Mouse (Mus musculus) bone marrow, adult 2 months (tissue): ENCODE results near the gene Zcchc17.

Experiments
- CTCF ChIP-seq: fragments of 200-500 bp; IDR thresholded peaks from 2 replicates; pipeline ENCODE4 v1.5.1; 2011; ENCODE audit warnings: low read length, control low read depth; ENCODE audit not compliant: control insufficient read depth, insufficient read depth
- POLR2A ChIP-seq: fragments of 200-500 bp; IDR thresholded peaks from 2 replicates; pipeline ENCODE4 v1.6.1; 2011; ENCODE audit warnings: low read depth, mild to moderate bottlenecking, control low read depth, low read length, borderline replicate concordance; ENCODE audit not compliant: control insufficient read depth

GRCm38 (mm10) chr4:130295047-130295745 lies 64.5 kb downstream of the Zcchc17 start:
- TF ChIP-seq POLR2A (0 out of 2 replicates have a peak, but pooled peaks have one; percentile 13), CTCF (no peak)
